Mouse (Mus musculus): ENCODE measurements around the gene Rbfox1.

The Rbfox1 gene

DNA sequence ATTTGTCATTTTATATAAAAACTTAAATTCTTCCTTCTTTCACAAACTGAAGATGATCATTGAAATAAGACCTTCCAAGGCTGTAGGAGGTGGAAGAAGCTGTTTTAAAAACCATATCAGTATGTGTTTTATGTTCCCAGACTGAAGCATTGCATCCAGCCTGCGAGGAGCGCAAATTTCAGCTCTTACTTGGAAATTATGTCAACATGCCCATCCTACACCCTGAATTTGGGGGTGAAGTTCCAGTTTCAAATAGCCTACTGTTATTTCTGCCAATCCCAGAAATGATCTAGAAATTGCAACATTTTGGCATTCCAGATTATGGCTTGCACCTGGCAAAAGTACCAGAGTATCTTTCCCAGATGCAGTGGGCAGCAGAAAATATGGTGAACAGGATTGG, 1290.8 kb downstream of the Rbfox1 start:
- DNase-seq = peak; percentile 66

DNA sequence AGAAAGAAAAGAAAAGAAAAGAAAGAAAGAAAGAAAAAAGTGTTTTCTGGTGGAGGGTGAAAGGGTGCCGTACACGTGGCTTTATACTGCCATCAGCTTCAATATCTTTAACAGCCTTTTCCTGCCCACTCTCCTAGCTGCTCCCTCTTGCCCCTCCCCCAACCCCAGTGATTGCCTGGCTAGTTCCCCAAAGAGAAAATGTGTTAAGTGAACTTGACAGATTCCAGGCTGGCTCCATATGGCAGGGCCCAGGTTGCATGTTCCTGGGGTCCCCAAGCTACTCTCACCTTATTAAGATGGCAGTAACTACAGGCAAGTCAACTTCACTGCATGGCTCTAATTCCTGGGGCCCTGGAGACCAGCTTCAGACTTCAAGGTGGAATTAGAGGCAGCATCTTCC, 1302.6 kb downstream of the Rbfox1 start:
- DNase-seq = peak; percentile 36

DNA sequence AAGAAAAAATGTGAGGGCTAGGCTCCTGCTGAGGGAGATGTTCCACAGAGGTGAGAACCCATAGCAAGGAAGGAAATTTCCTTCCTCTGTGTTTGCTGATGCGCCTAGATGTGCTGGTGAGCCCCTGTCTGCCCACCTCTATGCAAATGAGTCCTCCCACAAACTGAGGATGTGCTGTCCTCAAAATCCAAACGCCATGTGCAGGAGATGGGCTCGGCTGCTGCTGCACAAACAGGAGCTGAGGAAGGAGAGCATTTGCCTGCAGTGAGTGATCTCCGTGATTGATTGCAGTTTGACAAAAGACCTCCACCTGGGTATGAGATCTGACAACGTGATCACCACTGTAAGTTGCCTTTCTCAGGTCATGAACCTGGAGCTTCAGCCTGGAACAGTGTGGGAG, 1308.4 kb downstream of the Rbfox1 start:
- DNase-seq = no peak

DNA sequence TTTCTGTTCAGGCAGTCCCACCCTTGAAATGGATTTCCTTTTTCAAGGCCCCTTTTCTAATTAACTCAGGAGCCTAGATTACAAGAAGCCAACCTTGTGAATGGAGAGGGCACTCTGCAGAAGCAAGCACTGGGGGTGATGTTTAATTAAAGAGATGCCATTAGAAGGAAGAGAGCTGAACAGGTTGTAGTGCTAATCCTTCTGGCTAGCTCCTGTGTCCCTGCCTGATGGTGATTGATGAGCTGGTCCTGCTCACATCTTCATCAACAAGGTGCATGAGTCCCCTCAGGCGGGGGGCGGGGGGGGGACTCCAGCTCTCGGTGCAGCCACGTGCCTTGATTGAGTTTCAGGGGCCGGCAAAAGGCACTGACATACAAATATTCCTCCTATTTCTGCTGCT, 1312.8 kb downstream of the Rbfox1 start:
- DNase-seq = no peak

DNA sequence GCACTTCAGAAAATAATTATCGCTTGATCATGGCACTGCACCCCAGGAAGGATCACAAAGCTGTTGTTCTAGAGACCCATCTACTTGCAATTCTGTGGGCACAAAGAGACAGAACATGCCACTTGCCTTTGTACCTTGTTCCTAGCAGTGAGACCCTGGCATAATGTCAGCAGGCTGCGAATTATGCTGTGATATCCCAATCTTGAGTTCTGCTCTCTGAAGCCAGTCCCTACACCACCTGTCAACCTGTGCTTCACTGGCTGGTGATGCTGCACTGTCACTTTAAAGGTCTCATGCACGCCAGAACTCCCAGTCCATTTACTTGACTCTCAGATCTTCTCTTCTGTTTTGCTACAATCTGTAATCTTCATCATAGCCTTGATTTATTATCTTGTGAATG, 1315.1 kb downstream of the Rbfox1 start:
- no peak for DNase-seq

DNA sequence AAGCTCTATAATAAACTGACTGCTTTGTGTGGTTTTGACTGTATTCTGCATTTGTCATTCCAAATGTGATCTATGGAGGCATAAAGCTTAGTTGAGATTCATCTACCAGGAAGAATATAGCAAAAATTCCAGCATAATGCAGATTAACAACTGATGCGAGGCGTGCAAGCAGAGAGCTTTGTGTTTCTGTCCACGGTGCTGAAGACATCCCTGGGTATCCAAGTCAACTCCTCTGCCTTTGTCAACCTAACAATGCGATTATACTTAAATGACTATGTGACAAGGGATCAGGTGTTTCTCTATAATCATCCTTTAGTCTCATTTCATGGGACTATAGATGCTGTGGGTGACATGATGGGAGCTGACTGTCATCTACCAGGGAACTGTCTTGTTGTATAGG, 1316.7 kb downstream of the Rbfox1 start:
- DNase-seq = no peak

DNA sequence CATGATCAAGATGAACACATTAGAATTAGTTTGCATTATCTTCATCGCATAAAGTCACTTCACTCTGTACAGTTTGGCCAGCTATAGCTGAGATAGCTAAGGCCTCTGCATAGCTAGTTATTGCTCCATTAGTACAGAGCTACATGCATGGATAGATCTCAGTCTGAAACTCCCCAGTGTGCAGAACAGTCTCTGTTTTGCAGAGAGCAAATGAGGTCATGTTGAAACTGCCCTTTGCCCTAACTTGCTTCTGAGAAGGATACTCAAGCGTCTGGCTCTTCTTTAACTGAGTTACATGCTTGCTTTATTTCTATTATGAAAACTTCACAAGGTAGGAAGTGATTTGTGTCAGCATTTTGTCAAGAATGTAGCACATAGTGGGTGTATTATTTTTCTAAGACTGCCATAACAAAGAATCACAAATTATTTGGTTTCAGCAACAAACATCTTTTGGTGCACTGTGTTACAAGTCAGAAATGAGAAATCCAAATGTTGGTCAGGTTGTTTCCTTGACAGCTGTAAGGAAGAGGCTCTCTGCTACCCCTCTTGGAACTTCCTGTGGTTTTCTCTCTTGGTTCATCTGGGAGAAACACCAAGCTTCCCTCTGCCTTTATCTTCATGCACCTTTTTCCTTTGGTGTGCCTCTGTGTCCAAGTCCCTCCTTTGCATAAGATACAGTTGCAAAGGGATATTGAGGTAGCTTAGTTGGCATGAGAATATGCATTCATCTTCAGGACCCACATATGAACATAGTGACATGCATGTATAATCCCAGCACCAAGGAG, 1321.2 kb downstream of the Rbfox1 start:
- DNase-seq = no peak

DNA sequence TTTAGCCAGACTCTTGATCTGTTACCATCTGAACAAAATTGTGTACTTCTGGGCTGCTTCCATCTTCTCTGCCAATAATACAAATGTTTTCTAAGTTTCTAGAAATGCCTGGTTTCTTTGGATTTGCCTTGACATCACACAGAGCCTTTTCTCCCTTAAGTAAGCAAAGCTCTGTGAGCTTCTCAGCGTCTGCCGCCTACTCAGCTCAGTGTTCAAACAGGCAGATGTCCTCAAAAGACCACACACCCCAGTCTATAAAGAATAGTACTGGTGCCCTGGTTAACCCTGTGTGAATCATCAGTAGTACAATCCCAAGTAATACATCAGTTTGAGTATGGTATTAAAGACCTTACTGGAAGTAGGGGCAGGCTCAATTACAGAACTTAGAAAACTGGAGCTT, 1322.4 kb downstream of the Rbfox1 start:
- no peak for DNase-seq

DNA sequence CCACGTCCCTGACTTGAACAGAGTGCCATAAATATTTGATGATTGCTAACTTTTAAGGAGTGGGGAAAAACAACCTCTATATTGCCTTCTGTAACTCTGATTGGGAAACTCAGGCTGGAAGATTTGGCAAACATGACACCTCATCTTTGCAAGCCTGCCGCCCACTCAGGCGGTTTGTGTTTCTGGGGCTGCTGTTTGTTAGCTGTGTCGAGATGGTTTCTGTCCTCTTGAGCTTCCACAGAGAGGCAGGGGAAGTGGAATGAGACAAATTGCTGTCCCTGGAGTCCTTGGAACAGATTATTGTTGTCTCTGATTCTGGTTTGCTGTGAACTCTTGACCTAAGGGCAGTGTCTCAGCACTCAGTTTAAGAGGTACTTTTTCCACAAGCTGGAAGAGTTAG, 1327.6 kb downstream of the Rbfox1 start:
- DNase-seq = peak; percentile 87

DNA sequence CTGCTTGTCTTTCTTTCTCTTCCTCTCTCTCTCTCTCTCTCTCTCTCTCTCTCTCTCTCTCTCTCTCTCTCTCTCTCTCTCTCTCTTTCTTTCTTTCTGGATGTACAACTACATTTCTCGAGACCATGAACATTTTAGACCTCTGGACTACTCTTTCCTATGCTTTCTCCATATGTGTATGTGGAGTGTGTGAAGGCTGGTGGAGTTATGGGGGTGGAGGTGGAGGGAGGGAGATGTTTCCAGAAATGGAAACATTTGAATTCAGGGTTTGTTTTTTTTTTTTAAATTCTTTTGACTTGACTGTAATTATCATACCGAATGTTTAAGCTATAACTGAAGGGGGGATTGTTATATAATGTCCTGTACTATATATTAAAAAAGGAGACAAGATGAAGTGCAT, 1338.1 kb downstream of the Rbfox1 start:
- no peak for DNase-seq

DNA sequence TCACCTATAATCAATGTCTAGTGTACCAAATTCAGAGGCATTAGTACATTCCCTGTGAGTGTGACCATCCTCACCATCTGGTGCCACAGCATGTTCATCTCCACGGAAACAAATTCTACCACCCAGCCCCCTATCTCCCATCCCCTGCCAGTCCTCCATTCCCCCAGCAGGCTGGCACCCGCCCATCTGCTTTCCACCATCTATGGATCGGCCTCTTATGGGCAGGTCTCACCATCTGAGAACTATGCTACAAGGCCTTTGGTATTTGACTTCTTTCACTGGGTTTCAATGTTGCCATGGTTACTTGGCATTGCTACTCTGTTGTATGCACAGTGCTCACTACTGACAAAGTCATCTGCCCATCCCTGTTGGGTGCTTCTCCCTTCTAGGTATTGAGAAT, 1340.8 kb downstream of the Rbfox1 start:
- DNase-seq = no peak

DNA sequence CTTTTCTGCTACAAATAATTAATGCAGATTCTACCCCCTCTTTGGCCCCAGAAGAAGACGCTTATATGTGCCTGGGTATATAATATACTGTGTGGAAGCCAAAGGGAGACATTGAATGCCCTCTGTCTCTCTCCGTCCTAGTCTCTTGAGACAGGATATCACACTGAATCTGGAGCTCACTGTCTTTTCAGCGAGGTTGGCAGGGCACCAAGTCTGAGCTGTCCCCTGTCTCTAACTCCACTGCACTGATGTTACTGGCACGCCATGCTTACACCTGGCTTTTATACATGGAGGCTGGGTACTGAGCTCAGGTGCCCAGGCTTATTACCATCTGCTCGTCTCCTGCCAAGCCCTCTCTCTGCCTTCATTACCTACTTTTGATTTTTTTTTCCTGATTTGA, 1343.1 kb downstream of the Rbfox1 start:
- no peak for DNase-seq

DNA sequence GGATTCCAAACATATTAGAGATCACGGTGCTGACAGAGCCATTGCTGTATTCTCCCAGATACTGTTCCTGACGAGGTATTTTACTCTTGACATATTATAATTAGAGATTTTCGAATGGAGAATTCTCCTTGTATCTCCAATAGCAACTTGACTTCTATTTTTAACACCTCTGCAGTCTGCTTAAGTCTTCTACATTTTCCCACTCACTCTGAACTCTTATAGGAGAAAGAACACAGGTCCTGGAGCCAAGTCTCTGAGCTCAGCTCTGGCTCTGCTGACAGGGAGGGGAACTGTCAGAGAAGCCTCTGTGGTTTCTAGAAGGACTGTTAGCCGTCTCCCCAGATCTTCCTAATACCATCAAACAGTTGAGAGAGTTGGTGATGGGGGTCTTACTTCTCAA, 1344.1 kb downstream of the Rbfox1 start:
- peak; percentile 31 for DNase-seq

DNA sequence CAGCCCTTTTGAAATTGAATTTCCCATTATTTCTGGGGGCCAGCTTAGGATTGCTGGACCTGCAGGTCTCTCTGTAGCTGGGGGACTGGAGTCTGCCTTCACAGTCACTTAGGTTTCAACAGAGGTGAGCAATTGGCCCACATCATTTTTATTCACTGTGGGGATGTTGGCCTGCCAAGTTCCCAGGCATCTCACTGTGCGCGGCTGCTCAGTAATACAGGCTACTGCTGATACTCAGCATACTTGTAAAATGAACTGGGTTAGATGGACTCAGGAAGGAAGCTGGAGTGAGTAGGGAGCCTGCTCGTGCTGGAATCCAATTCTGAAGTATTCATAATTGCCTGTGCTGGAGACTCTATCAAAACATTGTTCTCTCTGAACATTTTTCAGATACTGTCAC, 1356.5 kb downstream of the Rbfox1 start:
- DNase-seq = peak; percentile 71

DNA sequence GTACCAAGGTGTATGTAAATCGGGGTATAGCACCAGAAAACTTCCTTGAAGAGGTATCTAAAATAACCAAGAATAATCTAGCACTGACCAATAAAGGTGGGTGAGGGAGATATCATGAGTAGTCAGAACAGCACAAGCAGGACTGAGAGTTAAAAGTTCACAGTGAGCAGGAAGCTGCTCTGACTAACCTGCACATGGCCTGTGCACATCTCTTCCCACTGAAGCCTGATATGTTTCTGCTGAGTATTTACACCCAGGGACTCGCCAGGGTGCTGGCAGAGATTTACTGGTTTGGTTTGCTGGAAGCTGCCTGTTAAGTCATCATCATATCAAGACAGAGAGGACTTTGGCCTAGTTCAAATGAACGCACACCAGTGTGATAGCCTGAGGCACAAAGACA, 1357.3 kb downstream of the Rbfox1 start:
- DNase-seq = peak; percentile 70

DNA sequence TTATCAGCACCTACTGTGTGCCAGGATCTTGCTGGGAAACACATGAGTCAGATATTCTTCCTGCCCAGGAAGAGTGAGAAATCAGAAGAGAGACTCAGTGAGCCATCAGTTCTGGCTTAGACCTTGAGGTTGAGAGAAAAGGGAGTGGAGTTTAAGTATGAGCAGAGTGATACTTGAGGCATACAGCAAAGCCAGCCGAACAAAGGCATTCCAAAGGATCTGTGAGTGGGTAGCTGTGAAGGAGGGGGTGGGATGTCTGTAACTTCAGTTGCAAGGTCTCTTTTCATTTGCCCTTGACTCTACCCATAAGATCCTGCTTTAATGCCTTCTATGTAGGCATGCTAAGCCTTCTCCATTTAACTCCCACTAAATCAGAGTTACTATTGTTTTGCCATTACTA, 1359.2 kb downstream of the Rbfox1 start:
- peak; percentile 42 for DNase-seq

DNA sequence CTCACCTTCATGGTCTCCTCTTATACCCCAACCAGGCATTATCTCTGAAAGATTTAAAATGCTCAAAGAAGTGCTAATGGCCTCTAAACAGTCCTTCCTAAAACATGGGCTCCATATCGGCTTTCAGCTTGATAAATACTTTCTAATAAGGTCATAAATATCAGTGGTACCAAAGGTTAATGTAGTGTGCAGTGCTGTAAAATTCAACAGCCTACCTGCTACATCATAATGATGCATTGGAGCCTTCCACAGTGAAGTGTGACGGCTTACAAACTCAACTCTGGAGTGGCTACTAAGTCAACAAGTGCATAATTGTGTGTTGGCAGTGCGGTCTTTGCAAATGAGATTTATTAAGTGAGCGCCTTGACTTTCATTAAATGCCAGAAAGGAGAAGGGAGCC, 1366.5 kb downstream of the Rbfox1 start:
- DNase-seq = no peak

DNA sequence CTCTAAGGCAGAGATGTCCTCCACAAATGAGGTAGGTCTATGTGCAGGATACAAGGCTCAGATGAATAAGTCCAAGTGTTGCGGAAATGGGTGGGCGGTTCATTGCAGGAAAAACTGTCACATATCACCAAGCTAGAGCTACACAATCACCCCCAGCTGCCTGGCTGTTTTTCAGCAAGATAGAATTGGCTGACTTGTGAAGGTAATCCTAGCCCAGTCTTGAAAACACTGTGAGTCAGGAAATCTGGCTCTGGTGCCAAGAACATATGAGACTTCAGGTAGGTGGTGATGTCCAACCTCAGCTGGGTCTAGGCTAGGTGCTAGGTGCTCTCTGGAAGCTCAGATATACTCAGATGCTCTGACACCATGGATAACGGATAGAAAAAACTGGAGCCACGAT, 1372.2 kb downstream of the Rbfox1 start:
- no peak for DNase-seq

DNA sequence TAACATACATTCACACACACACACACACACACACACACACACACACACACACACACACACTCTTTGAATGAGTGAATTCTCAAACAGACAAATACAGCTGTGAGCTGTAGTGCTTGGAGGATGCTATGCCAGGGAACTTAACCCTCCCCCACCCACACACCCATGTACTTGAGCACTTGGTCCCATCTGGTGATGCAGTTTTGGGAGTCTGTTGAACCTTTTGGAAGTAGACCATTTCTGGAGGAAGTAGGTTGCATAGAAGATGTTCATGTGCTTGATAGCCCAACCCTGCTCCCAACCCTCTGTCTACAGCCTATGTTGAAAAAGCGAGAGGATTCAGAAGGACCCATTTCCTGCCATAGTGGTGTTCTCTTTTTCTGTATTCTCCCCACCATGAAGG, 1378.1 kb downstream of the Rbfox1 start:
- no peak for DNase-seq

DNA sequence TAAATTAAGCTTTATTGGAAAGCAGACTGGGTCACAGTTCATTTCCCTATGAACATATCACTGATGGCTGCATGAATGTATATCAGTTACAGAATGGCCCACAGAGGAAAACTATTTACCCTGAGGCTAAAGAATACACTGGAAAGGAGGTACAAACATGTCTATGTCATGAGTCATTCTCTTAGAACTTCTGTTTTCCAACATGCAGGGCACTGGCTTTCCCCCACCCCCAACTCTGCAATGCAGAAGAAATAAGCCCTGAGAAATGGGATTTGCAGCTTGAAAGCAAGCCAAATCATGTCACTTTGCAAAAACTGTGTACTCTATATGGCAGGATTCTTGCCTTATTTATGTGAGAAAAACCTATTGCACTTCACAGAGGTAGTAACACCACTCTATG, 1380.6 kb downstream of the Rbfox1 start:
- DNase-seq = no peak

DNA sequence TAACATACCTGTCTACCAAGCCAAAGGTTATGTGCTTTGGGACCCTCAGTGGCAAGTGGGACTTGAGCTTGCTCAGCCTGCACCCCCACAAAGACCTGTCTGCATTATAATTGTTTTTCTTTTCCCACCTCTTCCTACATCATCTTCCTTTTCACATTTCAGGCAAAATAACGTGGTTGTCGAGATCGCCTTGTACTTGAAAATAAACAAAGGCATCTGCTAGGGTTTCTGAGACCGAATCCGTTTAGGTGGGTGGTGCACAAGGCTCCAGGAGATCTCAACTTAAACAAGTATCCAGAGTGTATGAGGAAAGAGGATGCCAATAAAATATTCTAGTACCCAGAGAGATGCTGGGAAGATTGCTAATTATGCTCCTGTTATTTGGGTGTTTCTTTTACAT, 1390.3 kb downstream of the Rbfox1 start:
- no peak for DNase-seq

DNA sequence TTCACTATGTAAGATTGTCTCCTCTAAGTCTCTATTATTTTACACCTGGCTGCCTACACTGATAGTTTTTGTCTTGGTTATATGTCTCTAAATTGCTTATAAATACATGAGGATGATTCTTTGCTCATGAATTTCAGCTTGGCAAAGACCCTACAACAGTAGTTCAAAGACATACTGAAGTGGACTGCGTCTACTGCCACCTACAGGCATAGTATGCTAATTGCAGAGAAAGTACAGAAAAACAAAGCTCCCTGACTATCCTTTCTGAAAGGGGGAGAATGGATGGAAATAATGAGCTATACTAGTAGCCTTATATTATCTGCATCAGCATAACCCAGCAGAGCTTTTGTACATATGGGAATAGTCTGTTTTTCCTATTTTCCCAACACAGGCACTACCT, 1390.7 kb downstream of the Rbfox1 start:
- no peak for DNase-seq

DNA sequence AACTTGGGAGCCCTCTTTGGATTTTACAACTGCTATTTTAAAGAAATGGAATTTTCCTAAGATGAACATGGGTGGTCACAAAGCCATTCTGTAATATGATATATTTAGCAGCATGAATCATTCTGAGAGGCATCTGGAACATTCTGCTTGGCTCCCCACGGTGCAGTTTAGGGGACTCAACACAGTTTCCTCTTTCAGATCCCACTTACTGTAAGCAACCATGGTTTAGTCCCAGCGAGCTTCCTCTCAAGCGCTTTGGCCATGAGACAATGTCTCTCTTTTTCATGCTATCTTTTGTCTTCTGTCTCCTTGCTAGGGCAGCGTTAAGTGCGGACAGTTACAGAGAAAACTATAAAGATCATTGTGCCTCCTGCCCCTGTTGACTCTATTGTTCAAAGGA, 1394.4 kb downstream of the Rbfox1 start:
- peak; percentile 96 for DNase-seq

DNA sequence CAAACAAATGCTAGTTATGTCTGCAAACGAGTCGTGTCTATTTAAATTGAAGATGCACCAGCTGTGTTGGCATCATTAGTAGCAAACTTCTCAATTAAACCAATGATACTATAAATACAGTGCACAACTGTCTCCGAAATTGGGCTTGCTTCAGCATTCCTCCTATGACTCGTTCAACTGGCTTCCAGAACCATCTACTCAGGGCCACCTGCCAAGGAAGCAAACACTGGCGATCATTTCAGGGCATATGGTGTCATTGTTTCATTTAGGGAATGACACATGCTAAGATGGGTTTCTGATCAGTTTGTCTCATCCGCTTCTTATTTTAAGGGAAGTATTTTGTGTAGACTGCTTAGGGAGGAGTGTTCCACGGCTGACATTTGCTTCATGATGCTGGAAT, 1397.1 kb downstream of the Rbfox1 start:
- DNase-seq = no peak

DNA sequence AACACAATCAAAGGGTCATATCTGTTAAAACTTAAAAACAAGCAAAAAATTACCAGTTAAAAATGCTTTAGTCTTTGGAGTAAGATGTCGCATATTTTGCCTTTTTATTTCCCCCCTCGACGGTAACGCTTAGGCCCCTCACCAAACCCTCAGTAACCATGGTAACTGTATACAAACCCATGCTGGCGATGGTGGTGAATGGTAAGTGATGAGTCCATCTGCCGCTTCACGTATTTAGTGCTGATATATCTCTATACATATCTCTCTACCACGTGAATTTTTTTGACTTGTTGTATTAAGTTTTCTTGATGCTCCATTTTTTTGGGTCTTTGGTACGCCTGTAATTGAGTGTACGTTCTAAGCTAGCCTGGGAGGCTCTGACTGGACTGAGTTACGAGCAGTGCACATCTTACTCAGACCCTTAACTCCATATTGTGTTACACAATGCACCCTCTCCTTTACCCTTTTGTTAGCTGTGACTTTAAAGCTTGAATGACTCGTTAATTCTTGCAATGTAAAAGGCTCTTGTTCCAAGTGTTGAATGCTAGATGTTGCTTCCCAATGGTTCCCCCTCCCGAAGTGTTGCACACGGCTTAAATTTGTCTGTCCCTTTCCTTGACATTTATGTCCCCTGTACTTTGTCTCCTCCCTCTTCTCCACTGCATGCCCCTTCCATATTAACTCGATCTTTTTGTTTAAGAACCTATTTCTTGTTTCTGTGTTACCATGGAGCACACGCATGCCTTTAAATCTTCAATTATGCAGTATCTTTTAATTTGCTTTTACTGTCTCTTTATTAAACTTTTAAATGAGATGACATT, 1408.0 kb downstream of the Rbfox1 start:
- DNase-seq = no peak
